ENCODE assay signal across 17 mouse cellular contexts in the genomic region with DNA sequence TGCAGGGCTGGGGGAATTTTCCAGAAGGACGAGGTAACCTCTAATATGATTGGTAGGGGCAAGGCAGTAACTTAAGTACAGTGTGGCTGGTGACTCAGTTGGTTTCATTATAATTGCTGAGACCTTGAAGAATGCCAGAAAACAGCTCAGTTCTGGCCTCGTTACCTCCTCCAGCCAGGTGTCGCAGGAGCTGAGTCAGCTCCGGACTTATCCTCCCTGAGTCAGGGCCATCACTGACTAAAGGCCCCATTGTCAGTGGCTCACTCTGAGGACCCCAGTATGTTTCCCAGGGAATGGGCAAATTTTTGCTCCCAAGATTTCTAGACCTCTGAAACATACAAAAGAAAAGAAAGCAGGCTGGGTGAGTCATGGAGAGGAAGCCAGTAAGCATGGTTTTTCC.
"Had no signal": no experiment of that assay in that cellular context is flagged by ENCODE, and none has a peak within 500 bp of the region (broad histone marks: within the 10 kb centered on the region; RNA-seq: fewer than 3 reads in every experiment).

No protein-coding gene starts in this region.

- ATAC-seq: lung, postnatal 0 days; midbrain, embryonic 13.5 days had no signal

- H3K36me3 ChIP-seq: liver, embryonic 13.5 days; midbrain, embryonic 13.5 days; neural tube, embryonic 12.5 days; neural tube, embryonic 15.5 days had no signal

- DNase-seq: kidney, postnatal 14 days; layer of hippocampus, adult 9-11 months; liver, embryonic 13.5 days; lung, embryonic 14.5 days; right cerebral cortex, adult 18-20 months; right cerebral cortex, postnatal 14 days; right cerebral cortex, postnatal 4 days; thymus, adult 2 months; thymus, postnatal 14 days; thymus, postnatal 4 days had no signal

- H3K4me2 ChIP-seq: liver, embryonic 13.5 days; lung, embryonic 14.5 days; midbrain, embryonic 13.5 days; neural tube, embryonic 12.5 days; neural tube, embryonic 15.5 days had no signal

- H3K27me3 ChIP-seq: liver, embryonic 13.5 days; midbrain, embryonic 13.5 days; neural tube, embryonic 12.5 days; neural tube, embryonic 15.5 days had no signal

- H3K27ac ChIP-seq: layer of hippocampus, adult 2 months; liver, embryonic 13.5 days; macrophage; midbrain, embryonic 13.5 days; neural tube, embryonic 12.5 days; neural tube, embryonic 15.5 days; stomach, postnatal 0 days had no signal

- H3K9ac ChIP-seq: liver, embryonic 13.5 days; lung, embryonic 14.5 days; midbrain, embryonic 13.5 days; neural tube, embryonic 12.5 days; neural tube, embryonic 15.5 days had no signal

- H3K4me3 ChIP-seq: layer of hippocampus, adult 2 months; liver, embryonic 13.5 days; midbrain, embryonic 13.5 days; neural tube, embryonic 12.5 days; neural tube, embryonic 15.5 days had no signal

- H3K4me1 ChIP-seq: liver, embryonic 13.5 days; midbrain, embryonic 13.5 days; neural tube, embryonic 12.5 days; neural tube, embryonic 15.5 days had no signal

- H3K9me3 ChIP-seq: liver, embryonic 13.5 days; neural tube, embryonic 12.5 days; neural tube, embryonic 15.5 days had no signal
